Mouse (Mus musculus): ENCODE measurements around the gene Aknad1. TPM values are rescaled to one million over a fixed set of nuclear protein-coding genes. Genes with fewer than 3 reads are reported as not detected.

The Aknad1 gene
- polyA plus RNA-seq, 1 experiment from 2014 or later = not detected

DNA sequence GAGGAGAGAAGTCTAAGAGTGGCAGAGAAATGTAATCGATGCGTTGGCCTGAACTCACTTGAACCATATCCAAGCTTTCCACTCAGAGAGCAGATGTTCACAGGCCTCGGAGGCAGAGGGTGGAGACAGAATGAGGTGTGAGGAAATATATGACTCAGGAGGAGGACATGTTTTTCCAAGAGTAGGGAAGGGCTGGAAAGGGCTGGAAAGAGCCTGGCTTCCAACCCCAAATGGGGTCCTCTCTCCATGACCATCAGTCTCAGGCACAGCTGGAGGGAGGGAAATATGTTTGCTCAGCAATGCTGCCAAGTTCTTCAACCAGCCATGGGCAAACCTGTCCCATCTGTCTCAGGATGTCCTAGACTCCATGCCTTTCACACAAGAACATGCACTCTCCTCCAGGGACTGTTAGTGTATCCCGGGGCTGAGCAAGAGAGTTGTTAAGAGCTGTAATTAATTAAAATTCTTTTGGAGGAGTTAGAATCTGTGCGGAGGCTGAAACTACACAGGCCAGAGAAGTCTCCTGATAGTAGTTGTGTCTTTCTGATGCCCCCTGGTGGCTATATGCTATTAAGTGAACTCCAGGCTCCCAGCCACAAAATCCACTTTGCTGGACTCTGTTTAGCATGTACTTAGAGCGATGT lies 31.4 kb downstream of the Aknad1 start:
- Histone ChIP-seq H3K9ac (no peak overlapping the region), H3K9me3 (replicated peaks) (no peaks in the 10 kb centered on the region), H3K4me2 (no peak overlapping the region), H3K4me1 (0 out of 2 replicates have a peak, but pooled peaks cover 5% of the 10 kb centered on the region), H3K27me3 (no peaks in the 10 kb centered on the region), H3K4me3 (no peak overlapping the region), H3K36me3 (ENCODE audit: poor library complexity, severe bottlenecking) (no peaks in the 10 kb centered on the region), H3K27ac (no peak overlapping the region)
- ATAC-seq = peak; percentile 85
- 49% methylated on average over 6 of the region's 6 CpGs for WGBS

GRCm38 (mm10) chr3:108772211-108772610 lies 32.8 kb downstream of the Aknad1 start:
- H3K36me3 ChIP-seq (ENCODE audit: poor library complexity, severe bottlenecking) = no peaks in the 10 kb centered on the region
- no peak overlapping the region for H3K9ac ChIP-seq
- H3K27me3 ChIP-seq = no peaks in the 10 kb centered on the region
- 0 out of 2 replicates have a peak, but pooled peaks cover 5% of the 10 kb centered on the region for H3K4me1 ChIP-seq
- no peak overlapping the region for H3K27ac ChIP-seq
- WGBS = 90% methylated on average over 13 of the region's 13 CpGs
- no peak overlapping the region for H3K4me2 ChIP-seq
- ATAC-seq = no peak
- H3K4me3 ChIP-seq = no peak overlapping the region
- no peaks in the 10 kb centered on the region for H3K9me3 ChIP-seq (replicated peaks)

GRCm38 (mm10) chr3:108772811-108773210 lies 33.4 kb downstream of the Aknad1 start:
- no peak overlapping the region for H3K4me2 ChIP-seq
- no peak for ATAC-seq
- no peaks in the 10 kb centered on the region for H3K9me3 ChIP-seq (replicated peaks)
- 83% methylated on average over 3 of the region's 3 CpGs for WGBS
- H3K27ac ChIP-seq = no peak overlapping the region
- H3K4me3 ChIP-seq = no peak overlapping the region
- no peaks in the 10 kb centered on the region for H3K36me3 ChIP-seq (ENCODE audit: poor library complexity, severe bottlenecking)
- H3K9ac ChIP-seq = no peak overlapping the region
- 0 out of 2 replicates have a peak, but pooled peaks cover 5% of the 10 kb centered on the region for H3K4me1 ChIP-seq
- H3K27me3 ChIP-seq = no peaks in the 10 kb centered on the region

DNA sequence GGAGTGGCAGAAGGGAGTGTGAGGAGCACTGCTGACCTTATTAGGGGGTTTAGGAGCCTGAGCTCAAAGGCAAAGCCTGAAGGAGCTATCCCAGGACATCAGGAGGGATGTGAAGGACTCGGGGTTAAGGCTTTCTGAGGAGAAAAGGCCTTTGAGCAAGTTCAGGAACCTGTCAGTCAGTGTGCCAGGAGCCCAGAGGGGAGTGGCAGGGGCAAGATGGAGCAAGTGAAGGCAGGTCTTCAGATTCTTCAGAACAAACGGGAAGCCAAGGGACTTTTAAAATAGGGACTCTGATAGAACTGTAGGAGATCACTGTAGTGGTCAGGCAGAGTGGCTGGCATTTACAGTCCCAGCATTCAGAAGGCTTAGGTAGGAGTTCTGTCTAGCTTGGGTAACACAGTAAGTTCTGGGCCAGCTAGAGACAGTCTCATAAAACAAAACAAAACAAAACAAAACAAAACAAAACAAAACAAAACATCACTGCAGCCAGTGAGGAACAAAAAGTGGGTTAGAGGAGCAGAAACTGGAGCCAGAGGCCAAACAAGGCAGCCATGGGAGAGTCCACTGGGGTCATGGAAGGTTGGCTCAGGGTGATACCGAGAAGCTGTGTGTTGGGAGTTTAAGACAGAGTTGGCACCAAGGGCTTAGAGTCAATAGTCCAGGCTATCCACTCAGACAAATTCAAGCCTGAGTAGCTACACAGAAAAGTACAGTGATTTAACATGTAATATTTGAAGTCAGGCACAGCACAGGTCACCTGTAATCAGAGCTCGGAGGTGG lies 39.5 kb downstream of the Aknad1 start:
- WGBS = 74% methylated on average over 4 of the region's 4 CpGs
- no peaks in the 10 kb centered on the region for H3K27me3 ChIP-seq

DNA sequence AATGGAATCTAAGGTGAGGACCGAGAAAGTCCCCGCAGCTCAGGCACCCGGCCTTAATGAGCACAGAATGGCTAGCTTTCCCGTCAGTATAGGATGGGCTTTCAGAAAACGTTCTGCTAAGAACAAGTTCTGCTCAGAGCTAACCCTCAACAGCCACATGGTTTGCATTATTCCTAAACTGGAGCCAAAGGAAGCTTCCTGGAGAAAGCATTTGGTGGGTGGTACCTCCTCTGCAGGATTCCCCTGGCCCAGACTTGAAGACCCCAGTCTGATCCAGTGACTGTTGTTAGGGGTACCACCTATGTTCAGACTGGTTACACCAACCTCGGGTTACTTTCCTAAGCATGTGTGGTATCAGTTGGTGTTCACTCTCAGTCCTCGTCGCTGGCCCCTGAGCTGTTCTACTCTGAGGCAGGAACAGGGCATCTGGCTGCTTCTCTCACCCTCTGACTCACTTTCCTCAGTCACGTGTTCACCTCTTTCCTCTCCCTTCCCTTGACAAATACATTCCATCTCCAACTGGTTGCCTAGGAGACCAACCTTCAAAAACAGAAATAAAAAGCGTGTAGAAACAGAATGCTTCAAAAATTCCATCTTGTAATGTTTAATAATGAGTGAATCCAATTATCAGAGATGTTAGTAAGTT lies 41.9 kb downstream of the Aknad1 start:
- WGBS = 67% methylated on average over 10 of the region's 10 CpGs
- H3K27me3 ChIP-seq = no peaks in the 10 kb centered on the region
- H3K4me2 ChIP-seq = no peak overlapping the region
- H3K27ac ChIP-seq = no peak overlapping the region
- H3K4me3 ChIP-seq = no peak overlapping the region
- 0 out of 2 replicates have a peak, but pooled peaks cover 13% of the 10 kb centered on the region for H3K9me3 ChIP-seq (replicated peaks)
- no peak overlapping the region for H3K9ac ChIP-seq
- H3K4me1 ChIP-seq = peaks cover 5% of the 10 kb centered on the region; the same call in 1 of the 2 replicates
- ATAC-seq = peak; percentile 36; the same call in 1 of the 2 replicates
- no peaks in the 10 kb centered on the region for H3K36me3 ChIP-seq (ENCODE audit: poor library complexity, severe bottlenecking)

More for the DNA sequence above, 39.5 kb downstream of the Aknad1 start:
- ATAC-seq = no peak
- peaks cover 5% of the 10 kb centered on the region; the same call in 1 of the 2 replicates for H3K4me1 ChIP-seq
- no peaks in the 10 kb centered on the region for H3K9me3 ChIP-seq (replicated peaks)
- H3K27ac ChIP-seq = no peak overlapping the region
- no peaks in the 10 kb centered on the region for H3K36me3 ChIP-seq (ENCODE audit: poor library complexity, severe bottlenecking)
- no peak overlapping the region for H3K4me3 ChIP-seq
- H3K9ac ChIP-seq = no peak overlapping the region
- no peak overlapping the region for H3K4me2 ChIP-seq

DNA sequence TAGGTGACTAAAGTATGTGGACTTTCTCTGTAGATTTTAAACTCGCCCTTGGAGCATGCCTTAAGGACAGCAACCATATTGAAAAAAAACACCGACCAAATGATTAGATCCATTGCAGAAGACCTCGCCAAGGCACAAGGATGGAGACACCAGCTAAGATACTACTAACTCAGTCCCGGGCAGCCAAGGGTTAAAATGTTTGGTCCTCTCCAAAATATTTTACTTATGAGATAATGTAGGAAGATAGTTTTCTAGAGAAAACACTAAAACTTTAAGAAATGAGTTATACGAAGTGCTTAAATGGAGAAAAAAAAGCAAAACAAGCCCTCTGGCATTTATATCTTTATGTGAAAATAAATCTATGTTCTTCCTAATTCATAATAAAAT lies 42.4 kb downstream of the Aknad1 start:
- ATAC-seq = no peak
- no peak overlapping the region for H3K4me3 ChIP-seq
- H3K4me1 ChIP-seq = peaks cover 5% of the 10 kb centered on the region; the same call in 1 of the 2 replicates
- H3K36me3 ChIP-seq (ENCODE audit: poor library complexity, severe bottlenecking) = no peaks in the 10 kb centered on the region
- no peak overlapping the region for H3K27ac ChIP-seq
- no peaks in the 10 kb centered on the region for H3K27me3 ChIP-seq
- H3K9ac ChIP-seq = no peak overlapping the region
- H3K9me3 ChIP-seq (replicated peaks) = 0 out of 2 replicates have a peak, but pooled peaks cover 13% of the 10 kb centered on the region
- H3K4me2 ChIP-seq = no peak overlapping the region
- 77% methylated on average over 5 of the region's 5 CpGs for WGBS

DNA sequence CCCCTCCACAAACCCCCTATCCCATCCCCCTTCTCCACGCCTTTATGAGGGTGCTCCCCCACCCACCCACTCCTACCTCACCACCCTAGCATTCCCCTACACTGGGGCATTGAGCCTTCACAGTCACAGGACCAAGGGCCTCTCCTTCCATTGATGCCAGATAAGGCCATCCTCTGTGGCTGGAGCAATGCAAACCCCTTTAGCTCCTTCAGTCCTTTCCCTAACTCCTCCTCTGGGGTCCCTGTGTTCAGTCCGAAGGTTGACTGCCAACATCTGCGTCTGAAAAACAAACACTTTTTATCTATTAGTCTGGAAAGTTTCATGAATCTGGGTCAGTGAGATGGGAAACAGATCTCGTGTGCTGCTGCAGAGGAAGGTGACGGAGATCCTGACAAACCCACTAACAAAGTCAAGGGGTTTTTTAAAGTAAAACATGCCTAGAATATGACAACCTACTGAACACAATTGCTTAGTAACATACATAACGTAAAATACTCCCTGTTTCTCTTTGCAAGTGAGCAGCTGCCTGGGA lies 43.0 kb downstream of the Aknad1 start:
- WGBS = 89% methylated on average over 6 of the region's 6 CpGs
- ATAC-seq = no peak

GRCm38 (mm10) chr3:108786520-108786919 lies 47.1 kb downstream of the Aknad1 start:
- ATAC-seq = no peak

More for the DNA sequence above, 43.0 kb downstream of the Aknad1 start:
- Histone ChIP-seq H3K9ac (no peak overlapping the region), H3K36me3 (ENCODE audit: poor library complexity, severe bottlenecking) (no peaks in the 10 kb centered on the region), H3K27ac (no peak overlapping the region), H3K27me3 (no peaks in the 10 kb centered on the region), H3K4me2 (no peak overlapping the region), H3K4me1 (peaks cover 5% of the 10 kb centered on the region; the same call in 1 of the 2 replicates), H3K4me3 (no peak overlapping the region), H3K9me3 (replicated peaks) (0 out of 2 replicates have a peak, but pooled peaks cover 13% of the 10 kb centered on the region)

DNA sequence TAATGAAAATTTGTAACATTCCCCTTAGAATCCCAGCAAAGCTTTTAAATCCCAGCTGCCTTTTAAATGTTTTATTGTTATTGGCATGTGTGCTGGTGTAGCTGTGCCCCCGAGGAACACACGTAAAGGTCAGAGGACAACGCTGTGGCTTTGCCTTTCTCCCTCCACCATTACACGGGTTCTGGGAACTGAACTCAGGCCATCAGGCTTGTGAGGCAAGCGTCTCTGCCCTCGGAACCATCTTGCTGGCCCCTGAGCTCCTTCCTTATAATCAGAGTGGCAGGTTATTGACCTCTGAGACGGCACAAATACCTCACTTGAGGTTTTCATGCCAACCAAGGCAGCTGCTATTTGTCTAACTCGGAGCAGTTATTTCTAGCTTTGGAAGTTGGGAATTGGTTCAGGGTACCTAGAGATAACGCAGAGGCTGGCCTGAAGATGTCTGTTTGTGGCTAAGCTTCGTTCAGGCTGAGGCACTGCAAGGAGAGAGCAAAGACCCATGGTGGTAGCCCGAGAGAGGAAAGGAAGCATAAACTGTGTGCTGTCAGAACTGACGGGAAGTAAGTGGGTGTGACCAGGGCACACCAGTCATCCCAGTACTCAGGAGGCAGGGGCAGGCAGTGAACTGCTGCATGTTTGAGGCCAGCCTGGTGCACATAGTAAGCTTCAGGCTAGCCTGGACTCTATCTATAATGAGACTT lies 48.4 kb downstream of the Aknad1 start:
- Histone ChIP-seq H3K4me1 (no peaks in the 10 kb centered on the region), H3K4me3 (no peak overlapping the region), H3K27me3 (no peaks in the 10 kb centered on the region), H3K9ac (no peak overlapping the region), H3K4me2 (no peak overlapping the region), H3K36me3 (ENCODE audit: poor library complexity, severe bottlenecking) (peaks cover 6% of the 10 kb centered on the region; the same call in 1 of the 2 replicates), H3K9me3 (replicated peaks) (0 out of 2 replicates have a peak, but pooled peaks cover 13% of the 10 kb centered on the region), H3K27ac (no peak overlapping the region)
- no peak for ATAC-seq
- WGBS = 81% methylated on average over 12 of the region's 12 CpGs

More at GRCm38 (mm10) chr3:108786520-108786919, 47.1 kb downstream of the Aknad1 start:
- Histone ChIP-seq H3K27me3 (no peaks in the 10 kb centered on the region), H3K27ac (no peak overlapping the region), H3K9me3 (replicated peaks) (0 out of 2 replicates have a peak, but pooled peaks cover 13% of the 10 kb centered on the region), H3K9ac (no peak overlapping the region), H3K4me2 (no peak overlapping the region), H3K4me3 (no peak overlapping the region), H3K4me1 (peaks cover 3% of the 10 kb centered on the region; the same call in 1 of the 2 replicates), H3K36me3 (ENCODE audit: poor library complexity, severe bottlenecking) (no peaks in the 10 kb centered on the region)
- 68% methylated on average over 6 of the region's 6 CpGs for WGBS

- no peak overlapping the region for H3K9ac ChIP-seq
- H3K36me3 ChIP-seq (ENCODE audit: poor library complexity, severe bottlenecking) = peaks cover 6% of the 10 kb centered on the region; the same call in 1 of the 2 replicates
- no peak for ATAC-seq
- 88% methylated on average over 4 of the region's 4 CpGs for WGBS
- H3K4me1 ChIP-seq = no peaks in the 10 kb centered on the region
- H3K4me2 ChIP-seq = no peak overlapping the region
- H3K9me3 ChIP-seq (replicated peaks) = 0 out of 2 replicates have a peak, but pooled peaks cover 13% of the 10 kb centered on the region
- no peak overlapping the region for H3K4me3 ChIP-seq
- no peak overlapping the region for H3K27ac ChIP-seq
- H3K27me3 ChIP-seq = no peaks in the 10 kb centered on the region
Observed at GRCm38 (mm10) chr3:108788455-108788794, 49.0 kb downstream of the Aknad1 start.

GRCm38 (mm10) chr3:108789299-108789698 lies 49.8 kb downstream of the Aknad1 start:
- H3K4me1 ChIP-seq = no peaks in the 10 kb centered on the region
- ATAC-seq = no peak
- H3K9ac ChIP-seq = no peak overlapping the region
- H3K4me2 ChIP-seq = no peak overlapping the region
- H3K9me3 ChIP-seq (replicated peaks) = 0 out of 2 replicates have a peak, but pooled peaks cover 13% of the 10 kb centered on the region
- no peak overlapping the region for H3K27ac ChIP-seq
- WGBS = 76% methylated on average over 5 of the region's 5 CpGs
- H3K36me3 ChIP-seq (ENCODE audit: poor library complexity, severe bottlenecking) = peaks cover 9% of the 10 kb centered on the region; the same call in 1 of the 2 replicates
- H3K4me3 ChIP-seq = no peak overlapping the region
- no peaks in the 10 kb centered on the region for H3K27me3 ChIP-seq
